Mouse (Mus musculus) retina, postnatal 1 day (tissue): ENCODE measurements around the gene Cpsf4.
"Not testable (repeated sequence)": the region's sequence is repeated elsewhere in the genome, so short reads cannot be mapped to it uniquely, and the experiment has no call there.

ENCODE experiments used
- DNase-seq: peaks from one replicate; pipeline ENCODE4 v3.0.0-alpha.2; 2012

The Cpsf4 gene

GRCm38 (mm10) chr5:145229283-145229682, 62.3 kb downstream of the Cpsf4 start:
- DNase-seq: not testable (repeated sequence)

- no peak for DNase-seq
These were observed 63.6 kb downstream of the Cpsf4 start for GRCm38 (mm10) chr5:145230641-145231040.

GRCm38 (mm10) chr5:145231367-145231871, 64.4 kb downstream of the Cpsf4 start, which contains the start of gene Zfp655:
Gene Zfp655, plus strand, starts transcription at chr5:145231715.
- peak; percentile 98 for DNase-seq
